Mouse (Mus musculus) 416B (cell line): ENCODE measurements at regions not wholly inside any gene's neighbourhood (a gene's known extent, or its start where the extent isn't known, plus 50 kb on each side); places are given as distances from the start of the nearest gene placed in this dataset.

Source experiments
- DNase-seq: peaks from one replicate; pipeline ENCODE4 v3.0.0; 2011; ENCODE audit warnings: low read depth

- no peak for DNase-seq
These were observed 88.3 kb downstream of the Anxa5 start for GRCm38 (mm10) chr3:36387431-36387830.

DNA sequence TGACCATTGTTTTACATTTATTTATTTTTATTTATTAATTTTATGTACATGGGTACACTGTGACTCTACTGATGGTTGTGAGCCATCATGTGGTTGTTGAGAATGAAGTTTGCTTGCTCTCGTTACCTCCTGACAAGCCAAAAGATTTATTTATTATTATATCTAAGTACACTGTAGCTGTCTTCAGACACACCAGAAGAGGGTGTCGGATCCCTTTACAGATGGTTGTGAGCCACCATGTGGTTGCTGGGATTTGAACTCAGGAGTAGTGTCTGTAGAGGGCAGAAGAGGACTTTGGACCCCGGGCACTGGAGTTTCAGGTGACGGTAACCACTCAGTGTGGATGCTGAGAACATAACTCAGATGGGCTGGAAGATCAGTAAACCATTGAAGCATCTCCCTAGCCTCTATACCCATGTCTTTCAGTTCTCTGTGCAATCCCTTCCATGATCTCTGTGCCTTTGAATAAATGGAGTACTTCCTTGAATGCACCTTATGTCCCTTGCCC is 92.2 kb downstream of the Anxa5 start:
- DNase-seq = peak; percentile 9

- DNase-seq = no peak
These were observed 94.0 kb downstream of the Anxa5 start for GRCm38 (mm10) chr3:36381621-36382193.

GRCm38 (mm10) chr3:36375722-36376121 is 100.0 kb downstream of the Anxa5 start:
- DNase-seq = peak; percentile 21

GRCm38 (mm10) chr3:36374939-36375338 is 100.8 kb downstream of the Anxa5 start:
- no peak for DNase-seq

- no peak for DNase-seq
These were observed 114.8 kb downstream of the Anxa5 start for GRCm38 (mm10) chr3:36360933-36361332.

DNA sequence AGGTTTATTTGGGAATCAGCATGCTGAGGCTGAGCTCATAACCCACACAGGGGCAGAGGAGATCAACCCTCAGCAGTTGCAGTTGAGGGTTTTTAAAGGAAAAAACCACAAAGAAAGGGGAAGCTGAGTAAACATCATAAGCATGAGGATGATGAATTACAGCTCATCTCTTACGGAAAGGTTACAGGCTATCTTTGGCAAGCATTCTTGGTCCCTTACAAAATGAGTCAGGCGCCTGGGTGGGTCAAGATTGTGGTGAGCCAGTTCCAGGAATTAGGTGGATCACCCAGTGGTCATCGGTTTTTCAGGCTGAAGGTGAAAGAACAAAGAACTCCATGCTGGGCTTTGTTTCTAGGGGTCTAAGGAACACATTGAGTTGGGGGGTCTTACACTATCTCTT is 121.5 kb downstream of the Anxa5 start:
- peak; percentile 24 for DNase-seq

DNA sequence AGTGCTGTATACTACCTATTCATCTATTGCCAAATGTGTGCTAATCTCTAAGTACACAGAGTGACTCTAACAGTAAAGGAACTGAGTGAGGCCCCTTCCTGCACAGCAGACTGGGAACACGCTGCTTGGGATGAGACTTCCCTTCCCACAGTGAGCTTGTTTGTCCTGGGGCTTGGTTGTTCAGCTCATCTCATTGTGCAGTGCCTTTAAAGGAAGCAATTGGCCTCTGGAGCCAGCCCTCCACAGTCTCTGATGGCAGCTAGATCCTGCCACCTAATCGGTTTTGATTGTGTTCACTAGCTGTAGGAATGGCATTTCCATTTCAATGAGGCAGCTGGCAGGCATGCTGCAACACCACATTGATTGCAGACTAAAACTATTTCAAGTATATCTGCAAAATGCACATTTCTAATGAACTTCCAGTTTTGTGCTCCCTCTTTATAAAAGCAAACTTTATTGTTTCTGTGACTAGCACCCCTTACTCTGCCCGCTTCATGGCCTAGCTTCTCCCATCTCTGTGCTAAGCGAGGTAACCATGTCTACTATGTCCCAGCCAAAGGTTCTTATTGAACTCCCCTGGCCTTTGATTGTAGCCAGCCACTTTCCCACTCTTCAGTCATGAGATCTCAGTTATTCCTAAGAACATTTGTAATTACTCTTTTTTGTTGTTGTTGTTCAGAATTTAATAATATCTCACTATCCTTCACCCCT is 123.5 kb downstream of the Anxa5 start:
- DNase-seq = no peak

- peak; percentile 69 for DNase-seq
These were observed 126.6 kb downstream of the Anxa5 start for GRCm38 (mm10) chr3:36349073-36349472.

GRCm38 (mm10) chr3:36340889-36341533 is 118.9 kb upstream of the Qrfpr start:
- DNase-seq = peak; percentile 69

DNA sequence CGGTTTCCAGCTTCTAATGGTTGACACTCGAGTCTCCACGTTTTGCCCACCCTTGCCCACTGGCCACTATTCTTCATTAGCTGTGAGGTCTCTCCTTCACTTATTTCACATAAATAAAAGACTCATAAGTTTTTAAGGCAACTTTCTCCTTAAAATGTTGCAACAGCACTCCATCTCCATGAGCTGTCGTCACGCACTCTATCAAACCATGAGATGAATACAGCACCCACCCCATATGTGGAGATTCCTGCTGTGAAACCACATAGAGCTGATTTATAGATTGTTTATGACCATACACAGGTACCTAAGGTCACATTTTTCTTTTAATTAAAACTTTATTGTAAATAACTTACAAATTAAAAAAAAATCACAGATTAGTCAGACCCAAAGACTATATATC is 117.5 kb upstream of the Qrfpr start:
- DNase-seq = no peak

- no peak for DNase-seq
These were observed 112.2 kb upstream of the Qrfpr start for GRCm38 (mm10) chr3:36334279-36334678.

GRCm38 (mm10) chr3:36332016-36332415 is 109.9 kb upstream of the Qrfpr start:
- no peak for DNase-seq

GRCm38 (mm10) chr3:36330656-36331055 is 108.5 kb upstream of the Qrfpr start:
- peak; percentile 88 for DNase-seq

DNA sequence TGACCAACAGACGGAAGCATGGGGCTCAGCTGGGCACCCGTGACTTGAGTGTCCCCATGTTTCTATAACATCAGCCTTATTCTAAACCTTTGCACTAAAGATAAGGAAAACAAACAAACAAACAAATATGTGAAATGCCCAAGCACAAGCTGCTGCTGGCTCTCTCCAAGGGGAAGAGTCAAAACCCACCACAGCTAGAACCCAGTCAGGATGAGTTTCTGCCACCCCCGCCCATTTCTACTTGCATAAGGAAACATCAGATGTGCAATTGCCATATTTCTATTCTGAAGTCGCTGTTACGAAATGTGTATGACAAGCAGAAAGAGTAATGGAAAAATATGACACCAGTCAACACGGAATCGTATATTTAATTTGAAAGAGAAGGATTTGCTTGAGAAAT is 107.5 kb upstream of the Qrfpr start:
- peak; percentile 35 for DNase-seq

DNA sequence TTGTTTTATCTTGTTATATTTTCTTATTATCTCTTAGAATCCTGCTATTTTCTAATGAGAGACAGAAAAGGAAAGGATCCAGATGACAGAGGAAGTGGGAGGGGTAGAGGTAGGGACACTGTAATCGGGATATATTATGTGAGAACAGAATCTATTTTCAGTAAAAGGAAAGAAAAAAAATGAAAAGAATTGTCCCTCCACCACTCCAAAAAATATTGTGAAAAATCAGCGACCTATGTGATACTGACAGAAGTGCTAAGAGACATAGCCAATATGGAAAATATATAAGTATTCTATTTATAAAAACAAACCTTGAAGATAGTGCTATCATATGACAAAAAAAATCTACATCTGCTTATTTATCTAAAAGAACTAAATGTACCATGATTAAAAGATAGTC is 106.8 kb upstream of the Qrfpr start:
- DNase-seq = no peak

- DNase-seq = peak; percentile 31
These were observed 96.5 kb upstream of the Qrfpr start for GRCm38 (mm10) chr3:36318635-36319034.

DNA sequence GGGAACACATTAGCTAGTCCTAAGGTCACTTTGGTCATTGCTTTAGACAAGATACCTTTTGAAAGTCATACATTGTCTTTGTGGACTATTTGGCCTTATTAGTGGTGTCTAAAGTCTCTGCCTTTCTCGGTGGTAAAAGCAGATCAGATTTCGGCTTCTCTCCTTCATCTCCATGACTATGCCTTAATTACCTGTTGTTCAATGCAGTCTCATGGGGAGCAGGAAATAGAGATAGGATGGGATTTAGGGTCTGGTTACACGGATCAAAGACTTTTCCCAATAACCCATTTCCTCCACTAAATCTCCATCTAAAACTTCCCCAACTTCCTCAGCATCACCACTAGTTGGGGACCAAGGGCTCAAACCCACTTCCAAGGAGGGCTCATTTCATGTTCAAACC is 89.2 kb upstream of the Qrfpr start:
- DNase-seq = no peak

DNA sequence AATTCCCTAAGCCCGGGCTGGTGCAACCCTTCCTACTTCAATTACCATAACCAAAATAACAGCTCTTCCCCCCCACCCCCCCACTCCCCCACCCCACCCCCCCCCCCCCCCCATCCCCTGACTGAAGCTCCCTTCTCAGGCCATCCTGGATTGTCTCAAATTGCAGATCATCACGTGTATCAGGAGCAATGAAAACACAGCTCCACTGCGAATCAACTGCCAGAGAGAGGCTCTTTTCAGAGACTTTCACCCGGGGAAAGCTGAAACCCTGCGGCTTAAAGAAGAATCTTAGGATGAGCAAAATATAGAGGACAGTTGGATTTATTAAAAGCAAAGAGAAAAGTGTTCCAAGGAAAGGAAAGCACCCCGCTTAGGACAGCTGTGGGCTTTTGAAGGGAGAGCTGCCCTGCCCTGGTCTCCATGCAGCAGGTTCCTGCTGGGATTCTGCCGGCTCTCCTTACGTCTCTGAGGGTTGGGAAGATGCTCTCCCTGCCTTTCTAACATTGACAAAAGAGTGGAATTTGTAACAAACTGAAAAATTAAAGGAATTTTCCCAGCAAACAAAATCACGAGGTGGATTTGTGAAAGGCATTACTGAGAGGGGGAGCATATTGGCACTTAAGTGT is 88.6 kb upstream of the Qrfpr start:
- no peak for DNase-seq

DNA sequence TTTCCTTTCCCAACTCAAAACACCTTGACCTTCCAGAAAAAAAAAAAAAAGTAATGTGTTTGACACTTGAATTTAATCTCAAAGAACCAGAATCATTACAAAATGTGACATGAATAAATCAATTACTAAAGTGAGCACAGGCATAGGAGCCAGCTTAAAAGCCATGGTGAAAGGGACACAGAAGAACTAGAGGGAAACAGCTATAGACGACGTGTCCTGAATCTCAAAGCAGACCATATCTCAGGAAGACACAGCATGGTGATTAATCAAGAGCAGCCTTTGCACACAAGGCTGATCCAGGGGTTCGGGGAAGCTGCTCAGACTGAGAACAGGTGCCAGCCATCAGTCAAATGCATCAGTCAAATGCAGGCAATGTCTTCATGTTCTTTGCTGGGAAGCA is 74.7 kb upstream of the Qrfpr start:
- DNase-seq = no peak

GRCm38 (mm10) chr3:36291971-36292370 is 69.9 kb upstream of the Qrfpr start:
- no peak for DNase-seq

GRCm38 (mm10) chr3:36284066-36284465 is 62.0 kb upstream of the Qrfpr start:
- peak; percentile 73 for DNase-seq

DNA sequence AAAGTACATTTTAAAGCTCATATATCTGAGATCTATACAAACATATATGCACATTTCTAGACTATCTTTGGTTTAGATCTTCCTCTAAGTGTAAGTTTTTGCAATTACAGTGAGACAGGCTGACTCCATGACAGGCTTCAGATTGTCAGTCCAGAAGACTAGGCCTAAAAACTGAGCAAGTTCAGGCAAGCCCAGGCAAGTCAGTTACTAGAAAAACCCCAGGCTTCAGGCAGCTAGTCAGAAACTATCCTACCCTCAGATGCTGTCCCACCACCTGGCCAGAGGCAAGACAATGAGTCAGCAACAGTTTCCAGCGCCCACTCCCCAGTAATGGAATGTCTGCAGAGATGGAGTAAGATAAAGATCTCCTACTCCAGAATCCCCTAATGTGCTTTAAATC is 53.4 kb upstream of the Qrfpr start:
- peak; percentile 8 for DNase-seq
